Mouse (Mus musculus): ENCODE results near the gene Mical3. TPM values are rescaled to one million over a fixed set of nuclear protein-coding genes. Genes with fewer than 3 reads are reported as not detected.
A peak's percentile ranks its signal among the peaks of the same experiment; 100 is the strongest.

Gene Mical3
- polyA plus RNA-seq, 1 experiment from 2014 or later = 51.7 TPM

- Histone ChIP-seq H3K36me3 (ENCODE audit: control insufficient read depth, insufficient read depth, low read length) (peaks cover 73% of the 10 kb centered on the region), H3K4me1 (ENCODE audit: control insufficient read depth, insufficient read depth, low read length) (no peaks in the 10 kb centered on the region), H3K9me3 (ENCODE audit: control insufficient read depth, low read length) (no peaks in the 10 kb centered on the region), H3K4me3 (replicated peaks; ENCODE audit: low read depth, low read length) (no peak overlapping the region), H3K9ac (replicated peaks; ENCODE audit: low read length) (no peak overlapping the region), H3K27me3 (ENCODE audit: control insufficient read depth, insufficient read depth, low read length) (no peaks in the 10 kb centered on the region), H3K4me2 (ENCODE audit: low read length) (no peak overlapping the region), H3K27ac (replicated peaks; ENCODE audit: low read depth, low read length) (no peak overlapping the region)
- DNase-seq (no peak), ATAC-seq (ENCODE audit: low FRiP score, low TSS enrichment) (no peak)
- WGBS = 91% methylated on average over 9 of the region's 9 CpGs
Observed at GRCm38 (mm10) chr6:121039286-121039685, 91.5 kb downstream of the Mical3 start.

- WGBS = 82% methylated on average over 4 of the region's 4 CpGs
- no peak overlapping the region for H3K9ac ChIP-seq (replicated peaks; ENCODE audit: low read length)
- H3K4me3 ChIP-seq (replicated peaks; ENCODE audit: low read depth, low read length) = no peak overlapping the region
- peaks cover 93% of the 10 kb centered on the region for H3K36me3 ChIP-seq (ENCODE audit: control insufficient read depth, insufficient read depth, low read length)
- H3K27ac ChIP-seq (replicated peaks; ENCODE audit: low read depth, low read length) = no peak overlapping the region
- ATAC-seq (ENCODE audit: low FRiP score, low TSS enrichment) = no peak
- H3K4me1 ChIP-seq (ENCODE audit: control insufficient read depth, insufficient read depth, low read length) = no peaks in the 10 kb centered on the region
- H3K27me3 ChIP-seq (ENCODE audit: control insufficient read depth, insufficient read depth, low read length) = no peaks in the 10 kb centered on the region
- no peak overlapping the region for H3K4me2 ChIP-seq (ENCODE audit: low read length)
- DNase-seq = no peak
- no peaks in the 10 kb centered on the region for H3K9me3 ChIP-seq (ENCODE audit: control insufficient read depth, low read length)
Observed at GRCm38 (mm10) chr6:121037086-121037485, 93.7 kb downstream of the Mical3 start.

GRCm38 (mm10) chr6:121035929-121036328 lies 94.9 kb downstream of the Mical3 start:
- 94% methylated on average over 3 of the region's 3 CpGs for WGBS
- H3K27ac ChIP-seq (replicated peaks; ENCODE audit: low read depth, low read length) = no peak overlapping the region
- no peaks in the 10 kb centered on the region for H3K27me3 ChIP-seq (ENCODE audit: control insufficient read depth, insufficient read depth, low read length)
- no peaks in the 10 kb centered on the region for H3K9me3 ChIP-seq (ENCODE audit: control insufficient read depth, low read length)
- ATAC-seq (ENCODE audit: low FRiP score, low TSS enrichment) = no peak
- no peak for DNase-seq
- H3K4me2 ChIP-seq (ENCODE audit: low read length) = no peak overlapping the region
- H3K4me3 ChIP-seq (replicated peaks; ENCODE audit: low read depth, low read length) = no peak overlapping the region
- H3K4me1 ChIP-seq (ENCODE audit: control insufficient read depth, insufficient read depth, low read length) = no peaks in the 10 kb centered on the region
- peaks cover 96% of the 10 kb centered on the region for H3K36me3 ChIP-seq (ENCODE audit: control insufficient read depth, insufficient read depth, low read length)
- no peak overlapping the region for H3K9ac ChIP-seq (replicated peaks; ENCODE audit: low read length)

GRCm38 (mm10) chr6:121035268-121035667 lies 95.5 kb downstream of the Mical3 start:
- no peak for DNase-seq
- Histone ChIP-seq H3K9ac (replicated peaks; ENCODE audit: low read length) (no peak overlapping the region), H3K36me3 (ENCODE audit: control insufficient read depth, insufficient read depth, low read length) (peaks cover 96% of the 10 kb centered on the region), H3K27ac (replicated peaks; ENCODE audit: low read depth, low read length) (no peak overlapping the region), H3K4me2 (ENCODE audit: low read length) (no peak overlapping the region), H3K9me3 (ENCODE audit: control insufficient read depth, low read length) (no peaks in the 10 kb centered on the region), H3K4me3 (replicated peaks; ENCODE audit: low read depth, low read length) (no peak overlapping the region), H3K4me1 (ENCODE audit: control insufficient read depth, insufficient read depth, low read length) (no peaks in the 10 kb centered on the region), H3K27me3 (ENCODE audit: control insufficient read depth, insufficient read depth, low read length) (no peaks in the 10 kb centered on the region)
- WGBS = 34% methylated on average over 12 of the region's 12 CpGs
- no peak for ATAC-seq (ENCODE audit: low FRiP score, low TSS enrichment)

GRCm38 (mm10) chr6:121033250-121033649 lies 97.5 kb downstream of the Mical3 start:
- DNase-seq (no peak), ATAC-seq (ENCODE audit: low FRiP score, low TSS enrichment) (no peak)
- H3K4me3 ChIP-seq (replicated peaks; ENCODE audit: low read depth, low read length) = no peak overlapping the region
- H3K27me3 ChIP-seq (ENCODE audit: control insufficient read depth, insufficient read depth, low read length) = no peaks in the 10 kb centered on the region
- no peaks in the 10 kb centered on the region for H3K9me3 ChIP-seq (ENCODE audit: control insufficient read depth, low read length)
- H3K9ac ChIP-seq (replicated peaks; ENCODE audit: low read length) = no peak overlapping the region
- no peak overlapping the region for H3K4me2 ChIP-seq (ENCODE audit: low read length)
- H3K27ac ChIP-seq (replicated peaks; ENCODE audit: low read depth, low read length) = no peak overlapping the region
- no peaks in the 10 kb centered on the region for H3K4me1 ChIP-seq (ENCODE audit: control insufficient read depth, insufficient read depth, low read length)
- peaks cover 96% of the 10 kb centered on the region for H3K36me3 ChIP-seq (ENCODE audit: control insufficient read depth, insufficient read depth, low read length)
- 95% methylated on average over 3 of the region's 3 CpGs for WGBS

- WGBS = 94% methylated on average over 7 of the region's 7 CpGs
- H3K4me3 ChIP-seq (replicated peaks; ENCODE audit: low read depth, low read length) = no peak overlapping the region
- H3K9me3 ChIP-seq (ENCODE audit: control insufficient read depth, low read length) = no peaks in the 10 kb centered on the region
- H3K27ac ChIP-seq (replicated peaks; ENCODE audit: low read depth, low read length) = no peak overlapping the region
- H3K27me3 ChIP-seq (ENCODE audit: control insufficient read depth, insufficient read depth, low read length) = no peaks in the 10 kb centered on the region
- no peaks in the 10 kb centered on the region for H3K4me1 ChIP-seq (ENCODE audit: control insufficient read depth, insufficient read depth, low read length)
- peaks cover 93% of the 10 kb centered on the region for H3K36me3 ChIP-seq (ENCODE audit: control insufficient read depth, insufficient read depth, low read length)
- H3K9ac ChIP-seq (replicated peaks; ENCODE audit: low read length) = no peak overlapping the region
- ATAC-seq (ENCODE audit: low FRiP score, low TSS enrichment) (no peak), DNase-seq (no peak)
- no peak overlapping the region for H3K4me2 ChIP-seq (ENCODE audit: low read length)
Observed at GRCm38 (mm10) chr6:121031370-121031769, 99.4 kb downstream of the Mical3 start.

- Histone ChIP-seq H3K4me1 (ENCODE audit: control insufficient read depth, insufficient read depth, low read length) (no peaks in the 10 kb centered on the region), H3K4me3 (replicated peaks; ENCODE audit: low read depth, low read length) (no peak overlapping the region), H3K27ac (replicated peaks; ENCODE audit: low read depth, low read length) (no peak overlapping the region), H3K9ac (replicated peaks; ENCODE audit: low read length) (no peak overlapping the region), H3K9me3 (ENCODE audit: control insufficient read depth, low read length) (no peaks in the 10 kb centered on the region), H3K4me2 (ENCODE audit: low read length) (no peak overlapping the region), H3K27me3 (ENCODE audit: control insufficient read depth, insufficient read depth, low read length) (no peaks in the 10 kb centered on the region), H3K36me3 (ENCODE audit: control insufficient read depth, insufficient read depth, low read length) (peaks cover 82% of the 10 kb centered on the region)
- 86% methylated on average over 19 of the region's 19 CpGs for WGBS
- DNase-seq = no peak
- no peak for ATAC-seq (ENCODE audit: low FRiP score, low TSS enrichment)
Observed at GRCm38 (mm10) chr6:121029897-121030589, 100.8 kb downstream of the Mical3 start.

- Histone ChIP-seq H3K4me1 (ENCODE audit: control insufficient read depth, insufficient read depth, low read length) (no peaks in the 10 kb centered on the region), H3K9ac (replicated peaks; ENCODE audit: low read length) (no peak overlapping the region), H3K9me3 (ENCODE audit: control insufficient read depth, low read length) (no peaks in the 10 kb centered on the region), H3K36me3 (ENCODE audit: control insufficient read depth, insufficient read depth, low read length) (peaks cover 77% of the 10 kb centered on the region), H3K4me2 (ENCODE audit: low read length) (no peak overlapping the region), H3K27me3 (ENCODE audit: control insufficient read depth, insufficient read depth, low read length) (no peaks in the 10 kb centered on the region), H3K4me3 (replicated peaks; ENCODE audit: low read depth, low read length) (no peak overlapping the region), H3K27ac (replicated peaks; ENCODE audit: low read depth, low read length) (no peak overlapping the region)
- 94% methylated on average over 8 of the region's 8 CpGs for WGBS
- ATAC-seq (ENCODE audit: low FRiP score, low TSS enrichment) (no peak), DNase-seq (no peak)
Observed at GRCm38 (mm10) chr6:121028514-121028913, 102.3 kb downstream of the Mical3 start.

GRCm38 (mm10) chr6:121027314-121027713 lies 103.5 kb downstream of the Mical3 start:
- ATAC-seq (ENCODE audit: low FRiP score, low TSS enrichment) (no peak), DNase-seq (peak; percentile 51)
- no peak overlapping the region for H3K4me3 ChIP-seq (replicated peaks; ENCODE audit: low read depth, low read length)
- H3K36me3 ChIP-seq (ENCODE audit: control insufficient read depth, insufficient read depth, low read length) = peaks cover 77% of the 10 kb centered on the region
- WGBS = 43% methylated on average over 5 of the region's 5 CpGs
- no peaks in the 10 kb centered on the region for H3K27me3 ChIP-seq (ENCODE audit: control insufficient read depth, insufficient read depth, low read length)
- no peak overlapping the region for H3K27ac ChIP-seq (replicated peaks; ENCODE audit: low read depth, low read length)
- no peaks in the 10 kb centered on the region for H3K9me3 ChIP-seq (ENCODE audit: control insufficient read depth, low read length)
- H3K4me2 ChIP-seq (ENCODE audit: low read length) = no peak overlapping the region
- H3K9ac ChIP-seq (replicated peaks; ENCODE audit: low read length) = no peak overlapping the region
- no peaks in the 10 kb centered on the region for H3K4me1 ChIP-seq (ENCODE audit: control insufficient read depth, insufficient read depth, low read length)

Data from midbrain, embryonic 14.5 days (tissue).